Mouse (Mus musculus) liver, postnatal 0 days (tissue): Measurements from ENCODE around the gene Clrn3.

Experiments
- CTCF ChIP-seq: sonication (generic); IDR thresholded peaks from 2 replicates; pipeline ENCODE4 v1.5.1; 2016; ENCODE audit warnings: antibody characterized with exemption, low read depth
- EP300 ChIP-seq: IDR thresholded peaks from 2 replicates; pipeline ENCODE4 v1.6.1; 2016; ENCODE audit warnings: antibody characterized with exemption, low read depth, mild to moderate bottlenecking

- no peak for TF ChIP-seq EP300
- TF ChIP-seq CTCF, result 0 out of 2 replicates have a peak, but pooled peaks have one; percentile 31
Measured at GRCm38 (mm10) chr7:135499403-135499802, 29.1 kb downstream of the Clrn3 start.
